Mouse (Mus musculus): Measurements from ENCODE around the gene Lcor. TPM values are rescaled to one million over a fixed set of nuclear protein-coding genes. Genes with fewer than 3 reads are reported as not detected.
A peak's percentile ranks its signal among the peaks of the same experiment; 100 is the strongest.

Gene Lcor
- polyA plus RNA-seq, 1 experiment from 2014 or later: 12.9 TPM

GRCm38 (mm10) chr19:41463841-41464240 is 18.6 kb upstream of the Lcor start:
- no peak for DNase-seq (ENCODE audit: low spot score)
- H3K9me3 ChIP-seq (ENCODE audit: control insufficient read depth, low read length): no peaks in the 10 kb centered on the region
- 95% methylated on average over 5 of the region's 5 CpGs for WGBS
- no peak for ATAC-seq (ENCODE audit: low FRiP score, low TSS enrichment)
- H3K4me1 ChIP-seq (replicated peaks; ENCODE audit: control insufficient read depth, insufficient read depth): no peaks in the 10 kb centered on the region
- H3K9ac ChIP-seq (ENCODE audit: low read length): no peak overlapping the region
- no peaks in the 10 kb centered on the region for H3K36me3 ChIP-seq (ENCODE audit: control insufficient read depth, insufficient read depth, low read length)
- no peak overlapping the region for H3K27ac ChIP-seq (replicated peaks)
- no peaks in the 10 kb centered on the region for H3K27me3 ChIP-seq (ENCODE audit: control insufficient read depth, insufficient read depth, low read length)
- TF ChIP-seq EP300 (optimal IDR thresholded peaks at IDR 0.05): no peak
- TF ChIP-seq CTCF (IDR thresholded peaks at IDR 0.05; ENCODE audit: low read depth): no peak
- no peak overlapping the region for H3K4me3 ChIP-seq (ENCODE audit: low read depth, low read length)
- H3K4me2 ChIP-seq (replicated peaks; ENCODE audit: low read depth): no peak overlapping the region

GRCm38 (mm10) chr19:41466475-41466874 is 16.0 kb upstream of the Lcor start:
- ATAC-seq (ENCODE audit: low FRiP score, low TSS enrichment): no peak
- Histone ChIP-seq H3K27me3 (ENCODE audit: control insufficient read depth, insufficient read depth, low read length) (no peaks in the 10 kb centered on the region), H3K9me3 (ENCODE audit: control insufficient read depth, low read length) (no peaks in the 10 kb centered on the region), H3K9ac (ENCODE audit: low read length) (no peak overlapping the region), H3K4me3 (ENCODE audit: low read depth, low read length) (no peak overlapping the region), H3K4me2 (replicated peaks; ENCODE audit: low read depth) (no peak overlapping the region), H3K36me3 (ENCODE audit: control insufficient read depth, insufficient read depth, low read length) (no peaks in the 10 kb centered on the region), H3K27ac (replicated peaks) (no peak overlapping the region), H3K4me1 (replicated peaks; ENCODE audit: control insufficient read depth, insufficient read depth) (no peaks in the 10 kb centered on the region)
- DNase-seq (ENCODE audit: low spot score): no peak
- TF ChIP-seq EP300 (optimal IDR thresholded peaks at IDR 0.05) (no peak), CTCF (IDR thresholded peaks at IDR 0.05; ENCODE audit: low read depth) (no peak)
- WGBS: 87% methylated on average over 3 of the region's 3 CpGs

- Histone ChIP-seq H3K9ac (ENCODE audit: low read length) (no peak overlapping the region), H3K4me3 (ENCODE audit: low read depth, low read length) (no peak overlapping the region), H3K27me3 (ENCODE audit: control insufficient read depth, insufficient read depth, low read length) (no peaks in the 10 kb centered on the region), H3K27ac (replicated peaks) (no peak overlapping the region), H3K4me2 (replicated peaks; ENCODE audit: low read depth) (no peak overlapping the region), H3K36me3 (ENCODE audit: control insufficient read depth, insufficient read depth, low read length) (no peaks in the 10 kb centered on the region), H3K4me1 (replicated peaks; ENCODE audit: control insufficient read depth, insufficient read depth) (no peaks in the 10 kb centered on the region; the same call in 1 of the 2 replicates), H3K9me3 (ENCODE audit: control insufficient read depth, low read length) (no peaks in the 10 kb centered on the region)
- no peak for TF ChIP-seq CTCF (IDR thresholded peaks at IDR 0.05; ENCODE audit: low read depth)
- no peak for TF ChIP-seq EP300 (optimal IDR thresholded peaks at IDR 0.05)
- 89% methylated on average over 7 of the region's 7 CpGs for WGBS
- DNase-seq (ENCODE audit: low spot score) (no peak), ATAC-seq (ENCODE audit: low FRiP score, low TSS enrichment) (no peak)
Observed at GRCm38 (mm10) chr19:41473566-41474135, 8.8 kb upstream of the Lcor start.

GRCm38 (mm10) chr19:41474943-41475342 is 7.5 kb upstream of the Lcor start:
- no peaks in the 10 kb centered on the region for H3K27me3 ChIP-seq (ENCODE audit: control insufficient read depth, insufficient read depth, low read length)
- no peak overlapping the region for H3K4me3 ChIP-seq (ENCODE audit: low read depth, low read length)
- no peaks in the 10 kb centered on the region; the same call in 1 of the 2 replicates for H3K4me1 ChIP-seq (replicated peaks; ENCODE audit: control insufficient read depth, insufficient read depth)
- peak; percentile 72 for DNase-seq (ENCODE audit: low spot score)
- no peak overlapping the region for H3K4me2 ChIP-seq (replicated peaks; ENCODE audit: low read depth)
- H3K9me3 ChIP-seq (ENCODE audit: control insufficient read depth, low read length): no peaks in the 10 kb centered on the region
- TF ChIP-seq EP300 (optimal IDR thresholded peaks at IDR 0.05): no peak
- no peak for TF ChIP-seq CTCF (IDR thresholded peaks at IDR 0.05; ENCODE audit: low read depth)
- no peak overlapping the region for H3K27ac ChIP-seq (replicated peaks)
- 54% methylated on average over 2 of the region's 2 CpGs for WGBS
- H3K36me3 ChIP-seq (ENCODE audit: control insufficient read depth, insufficient read depth, low read length): no peaks in the 10 kb centered on the region
- ATAC-seq (ENCODE audit: low FRiP score, low TSS enrichment): peak; percentile 91
- H3K9ac ChIP-seq (ENCODE audit: low read length): no peak overlapping the region

- 52% methylated on average over 3 of the region's 3 CpGs for WGBS
- TF ChIP-seq EP300 (optimal IDR thresholded peaks at IDR 0.05): no peak
- no peak for TF ChIP-seq CTCF (IDR thresholded peaks at IDR 0.05; ENCODE audit: low read depth)
- Histone ChIP-seq H3K4me3 (ENCODE audit: low read depth, low read length) (no peak overlapping the region), H3K4me1 (replicated peaks; ENCODE audit: control insufficient read depth, insufficient read depth) (no peaks in the 10 kb centered on the region; the same call in 1 of the 2 replicates), H3K27ac (replicated peaks) (no peak overlapping the region), H3K4me2 (replicated peaks; ENCODE audit: low read depth) (no peak overlapping the region), H3K36me3 (ENCODE audit: control insufficient read depth, insufficient read depth, low read length) (no peaks in the 10 kb centered on the region), H3K27me3 (ENCODE audit: control insufficient read depth, insufficient read depth, low read length) (no peaks in the 10 kb centered on the region), H3K9ac (ENCODE audit: low read length) (no peak overlapping the region), H3K9me3 (ENCODE audit: control insufficient read depth, low read length) (no peaks in the 10 kb centered on the region)
- no peak for DNase-seq (ENCODE audit: low spot score)
- no peak for ATAC-seq (ENCODE audit: low FRiP score, low TSS enrichment)
Observed at GRCm38 (mm10) chr19:41476530-41477249, 5.7 kb upstream of the Lcor start.

Measured in stomach, postnatal 0 days (tissue).